Mouse (Mus musculus) lung, adult 2 months (tissue): ENCODE measurements at regions not wholly inside any gene's neighbourhood (a gene's known extent, or its start where the extent isn't known, plus 50 kb on each side); places are given as distances from the start of the nearest gene placed in this dataset.

Experiments used
- DNase-seq: peaks from one replicate; pipeline ENCODE4 v3.0.0; 2022
- H3K4me1 ChIP-seq: fragments of 200-500 bp; 2 replicates; pipeline ENCODE4 v1.6.1; 2011; ENCODE audit warnings: low read length; ENCODE audit not compliant: control insufficient read depth, insufficient read depth
- H3K4me3 ChIP-seq: fragments of 200-500 bp; replicated peaks from 2 replicates; pipeline ENCODE3; 2011; ENCODE audit warnings: low read depth, mild to moderate bottlenecking, control low read depth, low read length; ENCODE audit errors: extremely low read depth
- CTCF ChIP-seq: fragments of 200-500 bp; IDR thresholded peaks from 2 replicates; pipeline ENCODE4 v1.5.1; 2011; ENCODE audit warnings: mild to moderate bottlenecking, low read length, control low read depth; ENCODE audit not compliant: insufficient read depth
- POLR2A ChIP-seq: fragments of 200-500 bp; IDR thresholded peaks from 2 replicates; pipeline ENCODE4 v1.6.1; 2011; ENCODE audit warnings: low read depth, mild to moderate bottlenecking, control low read depth, low read length, borderline replicate concordance; ENCODE audit errors: extremely low read depth
- WGBS: fragments of 180-500 bp; shearing (Covaris S2); methylation state at CpG from one replicate; pipeline ENCODE4 v1.1.7; 2018; 5-methylcytosine and 5-hydroxymethylcytosine counted together

DNA sequence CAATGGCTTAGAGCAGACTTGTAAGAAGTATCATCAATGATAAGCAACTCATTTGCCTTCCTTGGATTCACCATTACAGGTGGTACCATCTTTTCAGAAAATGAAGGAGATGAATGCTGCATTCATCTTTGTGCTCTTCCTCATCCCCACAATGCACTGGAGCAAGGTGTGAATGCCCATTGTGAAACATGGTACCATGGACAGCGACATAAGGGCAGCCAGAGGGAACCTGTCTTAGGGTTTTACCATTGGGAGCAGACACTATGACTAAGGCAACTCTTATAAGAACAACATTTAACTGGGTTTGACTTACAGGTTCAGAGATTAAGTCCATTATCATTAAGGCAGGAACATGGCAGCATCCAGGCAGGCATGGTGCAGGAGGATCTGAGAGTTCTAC is 60.1 kb upstream of the Kcnj6 start:
- Histone ChIP-seq H3K4me1 (no peaks in the 10 kb centered on the region), H3K4me3 (no peak overlapping the region)
- WGBS = 30% methylated on average over 1 of the region's 1 CpGs
- no peak for DNase-seq
- TF ChIP-seq POLR2A (no peak), CTCF (no peak)

DNA sequence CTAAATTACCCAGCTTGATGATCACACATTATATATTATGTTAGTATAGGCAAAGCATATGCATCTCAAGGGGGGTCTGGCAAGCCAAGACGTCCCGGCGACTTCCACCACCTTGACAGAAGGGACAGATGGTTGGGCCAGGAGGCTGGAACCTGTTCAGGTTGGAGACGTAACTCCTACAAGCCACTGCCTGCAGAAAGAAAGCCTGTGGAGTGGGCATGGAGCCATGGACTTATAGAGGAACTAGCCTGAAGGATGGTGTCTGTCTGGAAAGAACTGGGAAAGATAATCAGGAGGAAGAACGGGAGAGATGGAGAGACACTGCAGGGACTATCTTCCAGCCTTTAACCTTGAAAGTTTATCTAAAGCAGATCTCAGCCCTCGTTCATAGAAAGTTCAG is 66.9 kb upstream of the Kcnj6 start:
- 81% methylated on average over 6 of the region's 6 CpGs for WGBS
- TF ChIP-seq CTCF = no peak
- TF ChIP-seq POLR2A = no peak
- no peaks in the 10 kb centered on the region for H3K4me1 ChIP-seq
- H3K4me3 ChIP-seq = no peak overlapping the region
- no peak for DNase-seq

DNA sequence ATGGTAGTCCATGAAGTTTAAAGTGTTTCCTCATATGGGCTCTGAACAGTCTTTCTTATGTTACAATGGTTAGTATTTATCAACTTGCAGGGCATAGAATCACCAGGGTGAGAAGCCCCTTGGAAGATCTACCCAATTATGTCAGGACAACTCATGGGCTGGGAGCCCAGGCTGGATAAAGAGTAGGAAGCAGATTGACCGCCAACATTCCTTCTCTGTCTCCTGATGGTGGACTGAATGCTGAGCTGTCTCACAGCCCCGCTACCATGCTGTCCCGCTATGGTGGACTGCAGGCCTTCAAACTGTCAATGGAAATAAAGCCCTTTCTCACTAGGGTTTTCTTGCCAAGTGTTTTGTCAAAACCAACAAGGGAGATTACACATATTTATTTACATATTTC is 69.2 kb upstream of the Kcnj6 start:
- H3K4me1 ChIP-seq = no peaks in the 10 kb centered on the region
- no peak overlapping the region for H3K4me3 ChIP-seq
- DNase-seq = no peak
- 90% methylated on average over 3 of the region's 3 CpGs for WGBS
- TF ChIP-seq POLR2A (no peak), CTCF (no peak)

DNA sequence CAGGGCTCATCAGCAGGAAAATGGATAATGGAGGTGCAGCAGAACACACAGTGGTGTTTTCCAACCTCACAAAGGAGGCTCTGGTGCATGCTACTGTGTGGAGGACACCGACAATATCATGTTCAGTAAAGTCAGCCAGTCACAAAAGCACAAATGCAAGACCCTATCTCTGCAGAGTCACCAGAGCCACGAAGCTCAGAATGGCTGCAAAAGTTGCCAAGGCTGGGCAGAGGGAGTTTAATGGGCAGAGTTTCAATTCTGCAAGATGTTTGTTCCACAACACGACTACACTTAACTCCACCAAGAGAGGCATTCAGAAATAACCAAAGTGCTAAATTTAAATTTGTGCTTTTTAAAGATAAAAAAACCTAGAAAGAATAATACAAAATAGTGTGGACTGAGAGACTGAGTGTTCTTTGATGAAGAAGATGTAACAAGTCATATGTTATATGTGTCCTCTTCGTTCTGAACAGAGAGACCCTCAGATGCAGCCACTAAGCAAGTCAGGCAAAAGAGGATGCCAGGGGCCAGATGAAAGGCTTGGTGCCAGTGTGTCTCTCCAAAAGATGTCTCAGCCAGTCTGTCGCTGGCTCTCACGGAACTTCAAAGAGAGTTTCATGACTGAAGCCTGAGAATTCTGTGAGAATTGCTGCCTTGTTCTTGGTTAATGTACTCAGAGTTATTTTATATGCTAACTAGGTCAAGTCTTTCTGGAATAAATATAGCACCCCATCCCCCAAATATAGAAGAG is 95.1 kb upstream of the Kcnj6 start:
- DNase-seq = no peak
- no peak for TF ChIP-seq CTCF
- TF ChIP-seq POLR2A = no peak
- Histone ChIP-seq H3K4me3 (no peak overlapping the region), H3K4me1 (no peaks in the 10 kb centered on the region)
- WGBS = 67% methylated on average over 6 of the region's 6 CpGs

DNA sequence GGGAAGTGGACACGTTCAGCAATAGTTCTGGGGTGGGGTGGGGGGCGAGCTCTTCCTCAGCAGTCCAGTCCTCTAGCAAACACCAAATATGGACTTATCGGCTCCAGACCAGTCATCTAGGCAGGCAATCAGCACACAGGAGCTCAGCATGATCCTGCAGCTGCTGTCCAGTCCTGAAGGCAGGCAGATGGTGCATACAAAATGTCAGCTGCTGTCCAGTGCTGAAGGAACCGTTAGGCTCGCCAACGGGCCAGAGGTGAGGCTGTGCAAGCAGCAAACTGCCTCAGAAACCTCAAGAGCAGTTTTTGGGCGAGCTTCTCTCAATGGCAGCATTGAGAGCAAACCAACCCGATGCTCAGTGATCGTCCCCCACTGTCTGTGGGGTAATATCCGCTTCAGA is 96.3 kb upstream of the Kcnj6 start:
- DNase-seq = no peak
- TF ChIP-seq CTCF (no peak), POLR2A (no peak)
- Histone ChIP-seq H3K4me1 (no peaks in the 10 kb centered on the region), H3K4me3 (no peak overlapping the region)
- WGBS = 19% methylated on average over 10 of the region's 10 CpGs

DNA sequence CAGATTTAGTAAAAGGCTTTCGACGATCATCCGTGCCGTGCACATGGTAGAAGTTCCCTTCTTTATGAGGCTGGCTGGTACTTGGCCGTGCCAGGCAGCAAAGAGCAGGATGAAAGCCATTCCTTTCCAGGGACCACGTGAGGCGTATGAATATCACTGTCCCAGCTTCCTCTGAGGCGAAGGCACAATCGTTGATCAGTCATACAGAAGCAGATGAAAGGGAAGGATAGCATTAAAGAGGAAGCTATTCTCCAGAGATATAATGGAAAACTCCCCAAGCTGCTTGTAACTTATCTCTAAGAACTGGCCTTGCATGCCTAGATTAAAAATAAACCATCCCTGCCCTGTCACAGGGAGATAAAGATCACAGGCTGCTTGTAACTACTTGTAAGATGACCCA is 103.5 kb upstream of the Kcnj6 start:
- no peak overlapping the region for H3K4me3 ChIP-seq
- no peak for TF ChIP-seq POLR2A
- TF ChIP-seq CTCF = no peak
- 58% methylated on average over 9 of the region's 9 CpGs for WGBS
- no peak for DNase-seq
- H3K4me1 ChIP-seq = no peaks in the 10 kb centered on the region

DNA sequence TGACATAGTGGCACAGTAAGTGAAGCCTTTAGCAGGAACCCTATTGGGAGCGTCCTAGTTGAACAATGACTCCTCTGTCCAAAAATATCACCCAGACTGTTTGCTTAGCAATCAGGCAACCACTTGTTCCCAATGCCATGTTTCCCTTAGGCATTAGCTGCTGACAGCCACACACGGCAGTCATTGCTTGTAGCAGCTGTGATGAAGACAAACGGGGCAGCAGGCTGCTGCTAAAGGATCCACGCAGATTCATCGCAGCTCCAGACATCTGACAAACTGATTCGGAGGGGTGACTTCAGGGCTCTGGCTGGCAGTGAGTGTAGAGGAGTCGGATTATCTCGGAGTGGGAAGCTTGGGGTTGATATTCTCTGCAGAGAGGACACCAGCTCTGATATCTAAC is 120.0 kb upstream of the Kcnj6 start:
- TF ChIP-seq CTCF (no peak), POLR2A (no peak)
- Histone ChIP-seq H3K4me1 (no peaks in the 10 kb centered on the region), H3K4me3 (no peak overlapping the region)
- no peak for DNase-seq
- 32% methylated on average over 8 of the region's 8 CpGs for WGBS

DNA sequence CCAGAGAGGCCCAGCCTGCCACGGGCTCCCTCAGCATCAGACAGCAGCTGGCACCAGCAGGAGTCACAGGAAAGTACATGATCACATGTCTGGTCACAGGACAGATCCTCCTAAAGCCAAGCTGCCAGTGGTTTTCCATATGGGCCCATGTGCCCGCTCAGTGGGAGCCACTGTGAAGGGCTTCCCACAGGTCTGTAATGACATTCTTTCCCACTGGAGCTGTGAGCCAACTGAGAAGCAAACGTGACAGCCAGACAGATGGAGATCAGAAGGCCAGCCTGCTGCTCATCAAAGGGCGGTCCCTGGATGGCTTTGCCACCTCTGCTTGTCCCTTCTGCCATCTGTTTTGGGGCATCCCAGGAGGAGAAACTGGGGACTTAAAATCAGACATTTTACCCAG is 121.8 kb upstream of the Kcnj6 start:
- WGBS = 47% methylated on average over 4 of the region's 4 CpGs
- DNase-seq = no peak
- H3K4me3 ChIP-seq = no peak overlapping the region
- TF ChIP-seq CTCF (no peak), POLR2A (no peak)
- H3K4me1 ChIP-seq = no peaks in the 10 kb centered on the region

DNA sequence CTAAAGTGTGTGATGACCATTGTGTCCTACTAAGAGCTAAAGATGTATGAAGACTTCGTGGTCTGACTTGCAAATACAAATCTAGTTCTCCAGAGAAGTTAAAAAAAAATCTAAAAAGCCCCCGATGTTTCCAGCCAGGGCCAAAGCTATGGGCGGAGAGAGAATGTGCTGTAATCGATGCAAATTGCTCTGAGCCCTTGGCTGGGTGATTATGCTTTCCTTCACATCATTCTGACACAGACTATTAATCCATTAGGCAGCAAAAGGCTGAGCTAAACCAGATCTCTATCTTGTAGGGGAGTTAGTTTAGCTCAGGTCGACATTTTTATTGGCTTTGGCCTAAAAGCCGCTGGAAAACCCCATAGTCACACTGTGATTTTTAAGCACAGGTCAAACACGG is 124.5 kb upstream of the Kcnj6 start:
- no peak for DNase-seq
- 46% methylated on average over 7 of the region's 7 CpGs for WGBS
- no peak overlapping the region for H3K4me3 ChIP-seq
- H3K4me1 ChIP-seq = no peaks in the 10 kb centered on the region
- TF ChIP-seq CTCF (no peak), POLR2A (no peak)

DNA sequence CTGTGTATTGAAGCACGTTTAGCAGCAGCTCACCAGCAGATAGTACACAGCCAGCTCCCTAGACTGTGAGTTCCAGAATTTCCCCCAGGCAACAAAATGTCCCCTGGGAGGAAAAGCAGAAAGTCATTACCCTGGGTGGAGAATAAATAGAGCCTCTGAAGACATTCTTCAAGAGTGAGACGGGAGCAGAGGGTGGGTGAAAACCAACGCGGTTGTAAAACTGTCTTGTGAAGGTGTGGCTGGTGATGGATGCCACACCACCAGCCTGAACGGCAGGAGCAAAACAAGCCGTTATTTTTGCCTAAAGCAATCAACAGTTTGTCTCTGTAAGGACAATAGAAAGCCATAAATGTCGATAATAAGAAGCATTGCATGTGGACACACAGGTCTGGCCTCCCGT is 129.7 kb upstream of the Kcnj15 start:
- no peak for DNase-seq
- Histone ChIP-seq H3K4me3 (no peak overlapping the region), H3K4me1 (no peaks in the 10 kb centered on the region)
- 21% methylated on average over 8 of the region's 8 CpGs for WGBS
- TF ChIP-seq POLR2A (no peak), CTCF (no peak)

DNA sequence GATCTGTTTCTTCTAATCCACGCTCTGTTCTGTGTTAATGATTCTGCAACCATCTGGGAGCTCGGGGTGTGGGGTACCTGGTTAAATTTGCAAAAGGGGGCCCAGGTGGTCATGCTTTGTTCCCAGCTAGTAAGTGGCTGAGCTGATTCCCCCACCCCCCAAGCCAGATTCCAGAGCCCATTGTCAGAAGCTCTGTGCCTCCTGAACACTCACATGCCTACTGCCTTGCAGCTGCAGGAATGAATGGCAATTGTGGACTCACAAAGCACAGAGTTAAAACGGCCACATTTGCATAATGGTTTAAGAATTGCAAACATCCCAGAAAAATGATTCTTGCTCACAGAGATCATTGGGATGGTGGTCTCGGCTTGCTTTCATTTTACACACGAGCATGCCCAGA is 125.5 kb upstream of the Kcnj15 start:
- no peak for TF ChIP-seq POLR2A
- no peak for TF ChIP-seq CTCF
- WGBS = 56% methylated on average over 5 of the region's 5 CpGs
- DNase-seq = no peak
- Histone ChIP-seq H3K4me3 (no peak overlapping the region), H3K4me1 (no peaks in the 10 kb centered on the region)
